Mouse (Mus musculus) layer of hippocampus, adult 11-12 months (tissue): ENCODE results near the gene Gpc3.
A peak's percentile ranks its signal among the peaks of the same experiment; 100 is the strongest.

ENCODE experiments used
- DNase-seq: peaks from one replicate; pipeline ENCODE4 v3.0.0; 2022; ENCODE audit warnings: low spot score

Gene Gpc3

DNA sequence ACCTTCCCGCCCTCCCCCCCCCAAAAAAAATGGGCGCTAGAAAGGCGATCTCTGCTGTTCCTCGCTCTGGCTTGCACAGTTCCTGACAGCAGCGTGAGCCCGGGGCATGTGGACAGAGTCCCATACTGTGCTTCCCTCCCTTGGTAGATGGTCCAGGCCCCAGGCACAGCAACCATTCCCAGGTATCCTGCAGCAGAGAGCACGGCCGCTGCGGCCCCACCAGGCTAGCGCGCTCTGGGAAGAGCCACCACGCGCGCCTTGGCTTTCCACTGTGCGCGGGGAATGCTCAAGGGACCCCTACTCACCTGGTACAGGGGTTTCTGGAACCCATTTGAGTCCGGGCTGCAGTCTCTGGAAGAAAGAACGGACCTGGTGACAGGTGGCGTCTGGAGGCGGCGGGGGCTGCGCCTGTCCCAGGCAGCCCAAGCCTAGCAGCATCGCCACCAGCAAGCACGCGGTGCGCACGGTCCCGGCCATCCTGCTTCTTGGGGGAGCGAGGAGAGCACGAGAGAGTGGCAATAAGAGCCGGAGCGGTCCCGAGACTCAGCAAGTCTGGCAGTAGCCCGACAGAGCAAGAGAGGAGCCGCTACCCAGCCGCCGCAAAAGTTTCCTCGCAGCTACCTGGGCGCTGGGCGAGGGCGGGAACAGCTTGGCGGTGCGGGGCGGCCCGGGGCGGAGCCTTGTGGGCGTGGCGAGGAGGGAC lies at the start of gene Gpc3:
Gene Gpc3 (minus strand): TSS at position 623 of the 703 bp plus-strand sequence.
- DNase-seq, result no peak

DNA sequence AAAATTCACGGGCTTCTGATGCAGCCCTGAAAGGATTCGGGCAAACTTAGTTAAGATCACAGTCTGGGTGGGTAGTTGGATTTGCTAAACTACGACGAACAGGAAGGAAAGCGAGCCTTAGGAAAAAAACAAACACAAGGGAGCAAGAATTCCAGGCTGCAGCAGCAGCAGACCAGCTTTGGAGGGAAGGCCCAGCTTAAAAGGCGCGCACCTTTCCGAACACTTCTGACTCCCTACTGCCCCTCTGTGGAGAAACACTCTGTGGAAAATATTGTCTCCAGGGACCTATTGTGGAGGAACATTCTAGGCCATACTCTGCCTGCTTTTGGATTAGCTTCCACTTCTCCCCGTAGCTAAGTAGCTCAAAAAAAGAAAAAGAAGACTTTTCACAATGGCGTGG lies 38.2 kb upstream of the Gpc3 start:
- DNase-seq, result peak; percentile 25

DNA sequence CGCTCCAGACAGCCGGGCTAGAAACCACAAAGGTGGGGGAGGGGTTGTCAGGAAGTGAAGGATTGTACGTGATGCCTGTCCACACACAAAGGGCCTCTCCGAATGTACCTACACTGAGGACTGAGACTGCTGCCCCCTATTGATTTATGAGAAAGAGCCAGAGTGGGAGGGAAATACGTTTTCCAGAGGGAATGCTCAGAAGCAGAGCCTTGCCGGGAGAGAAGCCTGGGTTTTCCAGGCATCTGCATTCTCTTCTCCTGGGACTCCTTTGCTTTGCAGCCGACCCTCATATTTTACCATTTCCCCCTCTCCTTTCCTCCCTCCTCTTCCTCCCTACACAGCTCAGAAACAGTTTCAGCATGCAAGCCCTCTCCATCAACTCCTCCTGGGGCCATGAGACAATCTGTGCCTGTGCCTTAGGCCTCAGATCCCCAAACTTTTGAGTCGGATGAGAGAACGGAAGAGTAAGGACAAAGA lies 37.8 kb upstream of the Gpc3 start:
- DNase-seq, result no peak

GRCm38 (mm10) chrX:52648910-52649785 lies 35.4 kb upstream of the Gpc3 start:
- no peak for DNase-seq

- no peak for DNase-seq
Measured at GRCm38 (mm10) chrX:52644393-52644792, 30.6 kb upstream of the Gpc3 start.

DNA sequence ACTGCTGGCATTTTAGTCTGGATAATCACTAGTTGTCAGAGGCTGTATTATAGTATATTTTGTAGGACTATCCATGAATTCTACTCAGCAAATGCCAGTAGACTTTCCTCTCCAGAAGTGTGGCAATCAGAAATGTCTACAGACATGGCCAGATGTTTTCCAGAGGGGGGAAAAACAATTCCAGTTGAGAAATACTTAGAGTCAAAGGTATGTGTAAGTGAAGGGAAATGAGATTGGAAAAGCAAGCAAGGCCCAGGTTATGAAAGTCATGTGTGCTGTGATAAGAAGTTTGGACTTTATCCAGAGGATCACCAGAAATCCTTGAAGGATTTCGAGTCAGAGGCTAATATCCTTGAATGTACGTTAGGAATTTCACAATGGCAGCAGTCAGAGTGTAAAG lies 29.6 kb upstream of the Gpc3 start:
- no peak for DNase-seq

DNA sequence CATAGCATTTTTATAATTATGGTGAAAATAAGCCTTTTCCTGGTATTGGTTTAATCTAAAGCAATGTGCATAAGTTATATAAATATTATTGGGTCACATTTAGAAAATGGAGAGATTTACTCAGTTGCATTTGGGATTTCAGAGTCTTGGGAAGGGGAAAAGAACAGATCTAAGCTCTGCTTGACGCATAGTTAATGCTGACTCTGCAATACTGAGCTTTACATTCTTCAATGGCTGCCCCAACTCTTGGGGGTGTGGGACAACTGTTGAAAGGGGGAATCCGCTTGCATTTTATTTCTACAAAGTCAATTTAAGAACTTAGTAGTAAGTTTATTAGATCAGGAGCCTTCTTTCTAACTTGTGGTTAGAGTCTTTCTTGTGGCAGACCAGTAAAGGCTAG lies 28.4 kb upstream of the Gpc3 start:
- DNase-seq, result no peak

DNA sequence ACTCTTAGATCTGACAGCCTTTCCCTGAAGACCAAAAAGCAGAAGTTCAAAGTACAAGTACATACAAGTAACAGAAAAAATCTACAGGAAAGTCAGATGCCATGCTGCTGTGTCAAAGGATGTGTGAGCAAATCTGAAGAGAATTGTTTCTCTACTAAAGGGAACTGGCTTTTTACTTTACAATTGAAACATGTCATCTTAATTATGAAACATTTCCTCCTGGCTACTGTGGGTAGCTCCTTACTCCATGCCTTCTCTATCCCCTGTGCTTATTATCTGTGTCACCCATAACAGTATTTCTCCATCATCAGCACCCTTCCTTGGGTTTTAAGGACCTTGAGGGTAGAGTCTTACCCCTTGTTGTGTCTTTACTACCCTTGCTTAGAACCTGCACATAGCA lies 23.7 kb upstream of the Gpc3 start:
- DNase-seq, result no peak

- no peak for DNase-seq
Measured at GRCm38 (mm10) chrX:52633976-52634375, 20.2 kb upstream of the Gpc3 start.

DNA sequence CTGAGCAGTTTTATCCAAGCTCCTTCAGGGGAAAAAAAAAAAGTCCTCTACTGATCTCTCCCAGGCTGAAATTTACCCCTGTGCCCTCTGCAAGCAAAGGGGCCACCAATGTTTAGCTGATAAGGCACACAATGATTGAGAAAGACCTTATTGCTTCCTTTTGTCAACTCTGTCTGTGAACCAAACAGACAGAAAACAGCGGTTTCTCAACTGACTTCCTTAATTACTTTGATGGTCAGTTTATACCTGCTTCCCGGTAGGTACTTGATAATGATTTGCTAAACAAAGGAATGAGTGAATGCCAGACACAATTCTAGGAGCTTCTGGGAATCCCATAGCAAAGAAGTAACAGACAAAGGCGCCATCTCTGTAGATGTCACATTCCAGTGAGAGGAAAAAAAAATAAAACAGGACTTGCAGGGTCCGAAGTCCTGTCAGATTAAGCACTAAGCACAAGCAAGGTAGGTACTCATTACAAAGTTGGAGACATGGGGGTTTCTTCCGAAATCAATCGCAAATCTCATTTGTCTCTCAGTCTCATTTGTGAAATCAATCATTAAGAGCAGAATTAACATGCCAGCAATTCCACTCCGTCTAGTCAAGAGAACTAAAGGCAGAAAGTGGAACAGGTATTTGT lies 19.1 kb upstream of the Gpc3 start:
- DNase-seq, result no peak

DNA sequence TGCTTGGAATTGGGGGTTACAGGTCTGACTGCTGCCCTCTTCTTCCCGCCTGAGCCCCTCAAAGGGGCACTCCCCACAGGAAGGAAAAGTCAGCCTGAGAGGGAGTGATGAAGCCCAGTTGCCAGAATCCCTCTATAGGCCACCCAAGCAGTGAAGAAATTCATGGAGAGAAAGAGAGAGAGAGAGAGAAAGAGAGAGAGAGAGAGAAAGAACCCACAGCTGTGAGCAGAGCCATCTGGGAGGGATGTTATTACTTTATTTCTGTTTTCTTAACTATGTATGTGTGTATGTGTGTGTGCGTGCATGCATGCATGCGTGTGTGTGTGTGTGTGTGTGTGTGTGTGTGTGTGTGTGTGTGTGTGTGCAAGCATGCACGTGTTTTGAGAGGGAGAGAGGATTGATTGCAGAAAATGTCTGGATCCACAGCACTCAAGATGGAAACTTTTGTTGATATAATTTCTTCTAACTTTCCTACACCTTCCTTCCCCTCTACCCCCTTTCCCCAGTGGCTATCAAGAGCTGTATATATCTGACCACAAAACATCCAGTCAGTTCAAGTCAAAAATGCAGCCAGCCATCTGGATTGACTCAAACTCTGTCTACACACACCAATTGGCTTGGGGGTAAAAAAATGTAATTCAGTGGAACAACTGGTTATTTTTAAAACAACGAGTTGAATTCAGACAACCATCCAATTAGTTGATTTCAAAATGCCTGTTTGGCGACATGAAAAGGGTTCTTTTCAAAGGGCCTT lies 13.4 kb upstream of the Gpc3 start:
- no peak for DNase-seq

DNA sequence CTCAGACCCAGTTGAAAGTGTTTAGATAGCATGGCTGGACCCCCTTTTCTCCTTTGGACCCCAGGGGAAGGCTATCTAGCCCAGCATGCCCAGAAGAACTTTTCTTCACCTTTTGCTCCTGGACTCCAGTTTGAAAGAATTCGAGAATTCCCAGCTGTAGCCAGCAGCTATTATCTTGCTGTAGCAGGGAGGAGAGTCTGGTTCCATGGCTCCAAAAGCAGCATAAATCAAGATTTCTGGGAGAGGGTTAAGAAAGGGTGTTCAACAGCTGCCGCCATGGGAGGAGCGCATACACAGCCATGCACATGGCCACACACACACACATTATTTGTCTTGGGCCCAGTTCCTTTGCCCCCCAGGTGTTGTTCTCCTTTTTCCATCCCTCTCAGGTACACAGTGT lies 4.1 kb upstream of the Gpc3 start:
- no peak for DNase-seq

- DNase-seq, result no peak
Measured at GRCm38 (mm10) chrX:52616152-52616551, 2.4 kb upstream of the Gpc3 start.

- DNase-seq, result no peak
Measured at GRCm38 (mm10) chrX:52614031-52614381, 256 bp upstream of the Gpc3 start.

DNA sequence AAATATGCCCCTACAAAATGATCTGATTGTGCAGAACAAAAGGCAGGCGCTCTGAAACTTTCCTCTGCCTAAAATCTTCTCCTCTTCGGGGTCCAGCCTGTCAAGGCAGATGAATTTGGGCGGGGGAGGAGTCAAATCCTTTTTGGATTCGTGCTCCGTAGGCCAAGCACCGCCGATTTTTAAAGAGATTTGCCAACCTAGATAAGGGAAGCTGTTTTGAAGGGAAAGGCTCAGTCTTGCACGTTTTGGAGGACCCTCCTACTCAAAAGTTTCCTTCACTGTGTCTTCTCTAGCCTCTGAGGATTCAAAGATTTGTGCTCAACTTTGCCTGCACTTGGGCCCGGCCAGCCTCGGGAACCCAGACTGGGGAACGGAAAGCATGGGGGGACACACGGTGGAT lies 944 bp downstream of the Gpc3 start:
- DNase-seq, result no peak

DNA sequence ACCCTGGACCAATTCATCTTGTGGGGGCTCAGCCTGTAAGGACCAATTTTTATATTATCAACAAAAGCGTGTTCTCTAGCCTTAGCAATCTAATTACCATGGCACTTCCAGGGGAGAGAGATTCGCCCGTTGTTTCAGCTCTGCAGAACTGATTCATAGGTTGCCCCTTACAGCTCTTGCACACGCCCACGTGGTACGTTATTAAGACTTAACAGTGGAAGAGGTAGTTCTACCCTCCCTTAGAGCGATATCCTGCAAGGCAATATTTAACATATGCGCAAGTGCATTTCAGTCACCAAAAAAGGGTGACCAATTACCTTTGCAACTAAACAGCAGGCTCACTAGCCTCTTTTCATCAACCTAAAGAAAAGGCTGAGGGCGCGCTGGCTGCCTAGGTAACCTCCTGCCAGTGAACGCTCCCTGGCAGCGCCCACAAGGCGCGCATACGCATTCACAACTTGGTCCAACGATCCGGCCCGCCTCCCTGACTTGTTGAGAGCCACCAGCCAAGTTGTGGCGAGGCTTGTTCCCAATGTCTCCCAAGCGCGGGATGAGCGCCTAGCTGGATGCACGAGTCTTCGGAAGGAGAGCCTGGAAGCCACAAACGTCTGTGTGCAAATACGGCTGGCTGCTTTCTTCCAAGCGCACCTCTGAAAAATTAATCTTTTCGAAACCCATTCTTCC lies 1.6 kb downstream of the Gpc3 start:
- DNase-seq, result no peak

- no peak for DNase-seq
Measured at GRCm38 (mm10) chrX:52611541-52611940, 2.2 kb downstream of the Gpc3 start.

GRCm38 (mm10) chrX:52603143-52603542 lies 10.6 kb downstream of the Gpc3 start:
- DNase-seq, result no peak

DNA sequence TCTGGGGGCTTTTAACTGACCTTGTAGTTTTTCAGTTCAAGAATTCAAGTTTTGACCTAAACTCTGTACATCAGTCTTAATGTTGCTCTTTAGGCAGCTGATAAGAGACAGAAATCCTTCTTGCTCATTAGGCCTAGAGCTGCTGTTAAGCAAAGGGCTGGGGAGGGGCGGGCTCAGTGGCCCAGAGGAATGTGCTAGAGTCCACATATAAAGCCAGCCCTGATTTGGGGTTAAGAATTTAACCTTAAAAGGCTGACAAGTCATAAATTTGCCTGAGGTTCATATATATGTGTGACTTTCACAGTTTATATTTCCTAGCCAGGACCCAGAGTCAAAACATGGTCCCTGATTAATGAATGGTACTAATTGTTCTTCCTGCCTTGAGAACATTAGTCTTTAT lies 14.5 kb downstream of the Gpc3 start:
- no peak for DNase-seq

GRCm38 (mm10) chrX:52587671-52588070 lies 26.1 kb downstream of the Gpc3 start:
- no peak for DNase-seq

DNA sequence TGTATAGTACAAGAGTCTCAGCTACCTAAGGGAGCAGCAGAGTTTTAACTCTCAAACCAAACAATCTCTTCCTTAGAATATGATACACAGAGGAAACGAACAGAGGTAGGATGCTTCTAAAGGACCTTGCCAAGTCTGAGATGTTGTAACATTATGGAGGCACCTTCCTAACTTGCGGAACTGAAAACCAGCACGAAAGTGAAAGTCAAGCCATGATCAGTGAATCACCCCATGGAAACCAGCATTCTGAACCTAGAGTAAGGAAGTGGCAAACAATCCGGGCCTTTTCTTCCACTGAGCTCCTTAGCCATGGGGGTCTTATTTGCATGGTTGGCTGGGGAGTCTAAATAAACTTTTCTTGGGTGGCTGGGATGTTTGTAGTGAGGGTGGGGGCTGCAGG lies 53.8 kb downstream of the Gpc3 start:
- DNase-seq, result no peak

GRCm38 (mm10) chrX:52558526-52558925 lies 55.2 kb downstream of the Gpc3 start:
- no peak for DNase-seq
